Mouse (Mus musculus) hindbrain, postnatal 0 days (tissue): ENCODE data around the gene Cemip. TPM values are rescaled to one million over a fixed set of nuclear protein-coding genes. Genes with fewer than 3 reads are reported as not detected.

Source experiments
- ATAC-seq: fragments of 200-750 bp; cut with Nextera tagmentation; 2 replicates; pipeline ENCODE4 v1.8.0; 2017; ENCODE audit warnings: mild to moderate bottlenecking, moderate TSS enrichment, moderate library complexity
- DNase-seq: peaks from one replicate; pipeline ENCODE4 v3.0.0-alpha.2; 2015; ENCODE audit warnings: low spot score
- H3K27ac ChIP-seq: fragments of 300-500 bp; sonication (generic); 2 replicates; pipeline ENCODE4 v1.5.1; 2014; ENCODE audit warnings: mild to moderate bottlenecking
- H3K27me3 ChIP-seq: fragments of 300-500 bp; sonication (generic); 2 replicates; pipeline ENCODE4 v1.6.1; 2014; ENCODE audit warnings: low read length, mixed read lengths; ENCODE audit not compliant: insufficient read depth
- H3K36me3 ChIP-seq: fragments of 300-500 bp; sonication (generic); 2 replicates; pipeline ENCODE4 v1.6.1; 2014; ENCODE audit warnings: low read length, mixed read lengths; ENCODE audit not compliant: insufficient read depth
- H3K4me1 ChIP-seq: fragments of 300-500 bp; sonication (generic); 2 replicates; pipeline ENCODE4 v1.6.1; 2014; ENCODE audit warnings: antibody characterized with exemption, low read length, mixed read lengths; ENCODE audit not compliant: insufficient read depth
- H3K4me2 ChIP-seq: fragments of 300-500 bp; sonication (generic); 2 replicates; pipeline ENCODE4 v1.6.1; 2014; ENCODE audit warnings: low read depth, mild to moderate bottlenecking, low read length, moderate library complexity, mixed read lengths
- H3K4me3 ChIP-seq: fragments of 300-500 bp; sonication (generic); 2 replicates; pipeline ENCODE4 v1.5.1; 2014; ENCODE audit warnings: low read length
- H3K9ac ChIP-seq: fragments of 300-500 bp; sonication (generic); replicated peaks from 2 replicates; pipeline ENCODE4 v1.6.1; 2014; ENCODE audit warnings: mild to moderate bottlenecking, low read length, moderate library complexity, mixed read lengths
- H3K9me3 ChIP-seq: fragments of 300-500 bp; sonication (generic); 2 replicates; pipeline ENCODE4 v1.6.1; 2016; ENCODE audit warnings: low read length, mixed read lengths
- CTCF ChIP-seq: IDR thresholded peaks from 2 replicates; pipeline ENCODE4 v1.5.1; 2016; ENCODE audit warnings: antibody characterized with exemption, control low read depth, low read depth
- WGBS: fragments of 180-500 bp; shearing (Covaris S2); extraction: QIAGEN DNeasy Blood & Tissue Kit; methylation state at CpG from one replicate; pipeline ENCODE4 v1.1.7; 2014; 5-methylcytosine and 5-hydroxymethylcytosine counted together
- polyA plus RNA-seq: library from polyadenylated mRNA; unstranded; fragments of >200 nt; fragmentation: Nextera tagmentation; extraction: Ambion mirVana; gene quantifications from 2 replicates; pipeline ENCODE4 v1.2.1, GENCODE M21; 2015
- total RNA-seq: library from RNA; depleted of rRNA; stranded (reverse); fragments of >200 nt; gene quantifications from 2 replicates; pipeline ENCODE4 v1.2.3, GENCODE M21; 2014

Cemip gene
- total and polyA plus RNA-seq, 2 experiments from 2014 or later = 1.0 to 10.3 TPM

GRCm38 (mm10) chr7:83913995-83914394 is 172.3 kb downstream of the Cemip start:
- Histone ChIP-seq H3K9me3 (no peaks in the 10 kb centered on the region), H3K36me3 (no peaks in the 10 kb centered on the region), H3K9ac (no peak overlapping the region), H3K27me3 (no peaks in the 10 kb centered on the region), H3K4me2 (no peak overlapping the region), H3K4me3 (no peak overlapping the region), H3K4me1 (no peaks in the 10 kb centered on the region), H3K27ac (no peak overlapping the region)
- DNase-seq (no peak), ATAC-seq (no peak)
- WGBS = 75% methylated on average over 9 of the region's 9 CpGs
- no peak for TF ChIP-seq CTCF

DNA sequence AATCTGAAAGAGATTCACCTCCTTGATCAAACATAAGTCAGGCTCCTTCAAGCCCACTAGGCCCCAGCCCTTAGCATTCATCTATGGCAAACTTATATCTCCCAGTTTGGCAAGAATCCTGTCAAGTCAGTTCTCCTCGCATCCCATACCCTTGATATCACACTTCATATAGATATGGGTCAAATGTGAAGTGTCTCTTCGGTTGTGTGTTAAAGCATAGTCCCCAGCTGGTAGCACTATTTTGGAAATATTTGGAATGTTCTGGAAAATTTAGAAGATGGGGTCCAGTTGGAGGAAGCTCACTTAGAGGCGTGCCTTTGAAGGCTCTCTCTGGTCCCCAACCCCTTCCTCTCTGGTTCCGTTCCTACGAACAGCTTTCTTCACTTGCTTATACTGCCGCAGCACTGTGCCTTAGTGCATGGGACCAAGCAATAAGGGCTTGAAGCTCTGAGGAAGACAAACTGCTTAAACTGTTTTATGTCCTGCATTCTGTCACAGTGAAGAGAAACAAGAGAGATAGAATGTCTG is 172.8 kb downstream of the Cemip start:
- H3K27me3 ChIP-seq = no peaks in the 10 kb centered on the region
- DNase-seq = no peak
- H3K4me3 ChIP-seq = no peak overlapping the region
- H3K27ac ChIP-seq = no peak overlapping the region
- 89% methylated on average over 6 of the region's 6 CpGs for WGBS
- no peak for ATAC-seq
- no peak overlapping the region for H3K9ac ChIP-seq
- H3K4me2 ChIP-seq = no peak overlapping the region
- no peaks in the 10 kb centered on the region for H3K4me1 ChIP-seq
- H3K9me3 ChIP-seq = no peaks in the 10 kb centered on the region
- no peaks in the 10 kb centered on the region for H3K36me3 ChIP-seq
- no peak for TF ChIP-seq CTCF

DNA sequence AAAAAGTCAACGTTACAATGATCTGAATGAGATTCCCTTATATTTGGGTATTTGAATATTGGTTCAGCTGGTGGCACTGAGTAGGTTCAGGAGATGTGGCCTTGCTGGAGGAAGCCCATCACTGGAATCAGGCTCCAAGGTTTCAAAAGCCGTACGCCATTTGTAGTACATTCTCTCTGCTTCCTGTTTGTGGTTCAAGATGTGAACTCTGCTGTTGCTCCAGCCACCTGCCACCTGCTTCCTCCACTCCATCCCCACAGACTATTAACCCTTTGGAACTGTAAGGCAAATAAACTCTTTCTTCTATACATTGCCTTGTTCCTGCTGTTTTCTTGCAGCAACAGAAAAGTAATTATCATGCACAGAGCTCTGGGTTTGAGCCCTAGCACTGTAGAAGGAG is 174.4 kb downstream of the Cemip start:
- DNase-seq = no peak
- Histone ChIP-seq H3K27me3 (no peaks in the 10 kb centered on the region), H3K9ac (no peak overlapping the region), H3K4me1 (no peaks in the 10 kb centered on the region), H3K27ac (no peak overlapping the region), H3K4me2 (no peak overlapping the region), H3K36me3 (no peaks in the 10 kb centered on the region), H3K4me3 (no peak overlapping the region), H3K9me3 (no peaks in the 10 kb centered on the region)
- TF ChIP-seq CTCF = no peak
- ATAC-seq = no peak
- 89% methylated on average over 3 of the region's 3 CpGs for WGBS

DNA sequence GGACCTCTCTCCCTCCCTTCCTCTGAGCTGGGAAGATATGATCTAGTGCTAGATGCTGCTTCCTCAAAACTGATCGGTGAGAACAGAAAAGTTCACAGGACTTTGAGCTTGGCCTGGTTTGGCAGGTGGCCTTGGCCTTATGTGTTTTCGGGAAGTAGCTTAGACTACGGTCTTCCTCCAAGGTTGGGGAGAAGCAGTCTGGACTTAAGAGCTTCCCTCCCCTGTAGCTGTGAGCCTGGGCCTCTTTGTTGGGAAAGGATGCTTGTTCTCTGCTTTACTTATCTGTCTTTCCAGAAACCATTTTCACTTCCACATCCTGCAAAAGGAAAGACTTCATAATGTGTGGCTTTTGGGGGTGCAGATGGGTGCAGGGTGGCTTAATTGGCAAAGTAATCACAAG is 181.5 kb downstream of the Cemip start:
- H3K4me3 ChIP-seq = no peak overlapping the region
- no peak overlapping the region for H3K9ac ChIP-seq
- DNase-seq = no peak
- no peak overlapping the region for H3K4me2 ChIP-seq
- no peaks in the 10 kb centered on the region for H3K9me3 ChIP-seq
- no peaks in the 10 kb centered on the region for H3K27me3 ChIP-seq
- H3K4me1 ChIP-seq = no peaks in the 10 kb centered on the region
- no peak for ATAC-seq
- peaks cover 7% of the 10 kb centered on the region; the same call in 1 of the 2 replicates for H3K36me3 ChIP-seq
- TF ChIP-seq CTCF = no peak
- WGBS = 96% methylated on average over 3 of the region's 3 CpGs
- H3K27ac ChIP-seq = no peak overlapping the region

- Histone ChIP-seq H3K27me3 (no peaks in the 10 kb centered on the region), H3K36me3 (peaks cover 30% of the 10 kb centered on the region), H3K4me3 (no peak overlapping the region), H3K4me1 (no peaks in the 10 kb centered on the region), H3K27ac (no peak overlapping the region), H3K9ac (no peak overlapping the region), H3K9me3 (no peaks in the 10 kb centered on the region), H3K4me2 (no peak overlapping the region)
- no peak for DNase-seq
- 75% methylated on average over 5 of the region's 5 CpGs for WGBS
- no peak for ATAC-seq
- TF ChIP-seq CTCF = no peak
Measured at GRCm38 (mm10) chr7:83902296-83903145, 183.8 kb downstream of the Cemip start.

DNA sequence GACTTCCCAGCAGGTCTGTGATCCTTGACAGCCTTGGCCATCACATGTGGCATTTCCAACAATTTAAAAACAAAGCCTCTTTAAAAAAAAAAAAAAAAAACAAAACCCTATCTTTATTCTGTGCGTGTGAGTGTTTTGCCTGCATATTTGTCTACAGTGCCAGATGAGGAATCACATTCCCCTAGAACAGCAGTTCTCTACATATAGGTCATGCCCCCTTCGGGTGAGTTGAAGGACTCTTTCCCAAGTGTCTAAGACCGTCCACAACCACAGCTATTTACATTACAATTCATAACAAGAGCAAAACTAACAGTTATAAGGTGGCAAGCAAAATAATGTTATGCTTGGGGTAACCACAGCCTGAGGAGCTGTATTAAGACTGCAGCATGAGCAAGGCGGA is 184.9 kb downstream of the Cemip start:
- 84% methylated on average over 4 of the region's 4 CpGs for WGBS
- Histone ChIP-seq H3K9me3 (no peaks in the 10 kb centered on the region), H3K4me2 (no peak overlapping the region), H3K4me3 (no peak overlapping the region), H3K27ac (no peak overlapping the region), H3K4me1 (no peaks in the 10 kb centered on the region), H3K9ac (no peak overlapping the region), H3K27me3 (no peaks in the 10 kb centered on the region), H3K36me3 (peaks cover 31% of the 10 kb centered on the region)
- ATAC-seq (no peak), DNase-seq (no peak)
- TF ChIP-seq CTCF = no peak

- DNase-seq (no peak), ATAC-seq (no peak)
- WGBS = 85% methylated on average over 3 of the region's 3 CpGs
- H3K27me3 ChIP-seq = no peaks in the 10 kb centered on the region
- no peak overlapping the region for H3K27ac ChIP-seq
- H3K9ac ChIP-seq = no peak overlapping the region
- H3K36me3 ChIP-seq = peaks cover 35% of the 10 kb centered on the region
- no peak for TF ChIP-seq CTCF
- H3K4me3 ChIP-seq = no peak overlapping the region
- H3K4me2 ChIP-seq = no peak overlapping the region
- no peaks in the 10 kb centered on the region for H3K4me1 ChIP-seq
- H3K9me3 ChIP-seq = no peaks in the 10 kb centered on the region
Measured at GRCm38 (mm10) chr7:83900519-83900918, 185.8 kb downstream of the Cemip start.
